Mouse (Mus musculus) granulocyte monocyte progenitor cell, adult 5-6 weeks (primary cell): ENCODE data around the gene Maml3. TPM values are rescaled to one million over a fixed set of nuclear protein-coding genes. Genes with fewer than 3 reads are reported as not detected.

Source experiments
- ATAC-seq: replicated peaks from 2 replicates; pipeline ENCODE4 v1.8.0; 2016; ENCODE audit warnings: mild to moderate bottlenecking, moderate TSS enrichment, inconsistent platforms; ENCODE audit not compliant: poor library complexity, severe bottlenecking
- total RNA-seq, 2 experiments: library from RNA; stranded (forward) in 1 of 2; stranded (reverse) in 1 of 2; fragments of 200-712, 200-1000 nt in 1 of 2; fragments of >200 nt in 1 of 2; fragmentation: Nextera tagmentation in 1 of 2; gene quantifications; 2 replicates each; pipeline ENCODE4 v1.2.3; 2014 to 2017

Gene Maml3
- total RNA-seq, 2 experiments from 2014 or later, result 4.9 to 12.3 TPM

GRCm38 (mm10) chr3:51923800-51924199, 181.1 kb downstream of the Maml3 start:
- no peak for ATAC-seq

DNA sequence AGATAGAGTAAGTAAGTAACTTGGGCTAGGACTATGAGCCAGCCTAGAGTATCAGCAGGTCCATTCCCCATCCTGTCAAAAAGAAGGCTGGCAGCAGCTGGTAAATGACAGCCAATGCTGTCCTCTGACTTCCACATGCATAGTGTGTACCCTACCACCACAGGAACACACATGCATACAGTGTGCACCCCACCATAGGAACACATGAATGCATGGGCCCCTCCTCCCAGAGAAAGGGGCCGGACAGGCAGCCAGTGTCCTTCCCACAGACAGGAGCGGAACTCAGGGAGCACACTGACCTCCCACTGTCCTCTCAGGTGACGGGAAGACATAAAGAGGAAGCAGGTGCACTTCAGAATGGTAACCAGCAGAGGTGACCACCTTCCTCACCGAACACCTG, 188.0 kb downstream of the Maml3 start:
- 0 out of 2 replicates have a peak, but pooled peaks have one; percentile 19 for ATAC-seq

- ATAC-seq, result no peak
Measured at GRCm38 (mm10) chr3:51916060-51916870, 188.6 kb downstream of the Maml3 start.

DNA sequence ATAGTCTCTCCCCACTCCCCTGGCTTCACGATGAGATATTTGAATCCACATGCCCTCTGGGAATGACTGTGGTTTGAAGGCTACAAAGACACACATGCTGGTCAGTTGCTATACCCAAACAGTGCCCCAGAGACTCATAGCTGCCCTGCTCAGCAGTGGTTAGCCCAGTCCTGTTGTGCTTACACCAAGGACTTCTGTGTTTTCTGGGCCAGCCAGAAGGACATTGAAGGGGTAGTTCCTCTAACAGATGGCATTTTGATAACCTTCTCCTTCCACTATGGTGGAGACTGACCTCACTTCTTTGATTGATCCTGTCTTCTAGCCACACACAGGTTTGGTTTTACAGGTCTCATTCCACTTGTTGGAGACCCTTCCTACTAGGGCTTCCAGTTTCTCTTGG, 189.5 kb downstream of the Maml3 start:
- peak; percentile 23; the same call in 1 of the 2 replicates for ATAC-seq

DNA sequence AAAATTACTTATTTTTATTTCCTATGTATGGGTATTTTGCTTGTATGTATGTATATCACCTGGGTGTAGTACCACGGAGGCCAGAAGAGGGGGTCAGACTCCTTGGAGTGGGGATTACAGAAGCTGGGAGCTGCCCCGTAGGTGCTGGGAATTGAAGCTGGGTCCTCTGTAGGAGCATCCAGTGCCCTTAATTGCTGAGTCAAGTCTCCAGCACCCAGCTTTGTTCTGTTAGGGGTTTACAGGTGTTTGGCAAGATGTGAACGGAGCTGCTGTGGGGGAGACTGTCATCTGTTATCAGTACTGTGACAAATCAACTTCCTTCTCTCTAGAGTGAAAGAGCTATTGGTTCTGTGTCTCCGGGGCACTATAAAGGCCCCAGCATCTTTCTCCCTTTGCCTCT, 190.0 kb downstream of the Maml3 start:
- peak; percentile 29; the same call in 1 of the 2 replicates for ATAC-seq

DNA sequence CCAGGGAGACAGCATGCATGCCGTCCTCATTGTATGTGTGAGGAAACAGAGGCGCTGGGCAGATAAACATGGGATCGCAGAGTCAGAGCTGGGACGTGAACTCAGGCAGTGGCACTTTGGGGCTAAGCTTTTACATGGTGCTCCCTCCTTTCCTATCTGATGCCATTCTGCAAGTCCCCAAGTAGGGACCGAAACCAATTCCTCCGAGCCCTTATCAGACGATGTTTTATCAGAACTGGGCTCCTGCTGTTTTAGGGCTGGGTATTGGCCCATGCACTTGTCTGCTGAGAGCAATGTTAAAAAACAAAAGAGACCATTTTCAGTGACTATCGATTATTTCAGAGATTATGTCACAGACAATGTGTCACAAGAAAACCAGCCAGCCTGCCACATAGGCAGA, 191.4 kb downstream of the Maml3 start:
- ATAC-seq, result peak; percentile 19; the same call in 1 of the 2 replicates

DNA sequence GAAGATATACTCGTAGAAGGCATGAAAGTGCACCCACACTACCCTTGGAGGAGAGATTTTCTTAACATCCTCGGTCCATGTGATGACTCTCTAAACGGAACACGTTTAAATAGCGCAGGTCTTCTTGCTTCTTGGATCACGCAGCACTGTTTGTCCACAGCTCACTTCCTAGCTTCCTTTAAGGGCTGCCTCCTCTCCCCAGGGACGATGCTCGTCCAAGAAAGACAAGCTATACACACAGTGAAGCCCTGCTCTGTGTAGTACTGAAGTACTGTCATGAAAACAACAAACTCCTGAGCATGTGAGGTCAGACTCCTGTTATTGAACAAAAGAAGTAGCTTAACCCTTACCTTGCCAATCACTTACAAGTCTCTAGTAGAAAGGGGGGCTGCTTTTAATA, 192.7 kb downstream of the Maml3 start:
- ATAC-seq, result no peak

GRCm38 (mm10) chr3:51908437-51908990, 196.4 kb downstream of the Maml3 start:
- ATAC-seq, result no peak

GRCm38 (mm10) chr3:51907113-51907860, 197.6 kb downstream of the Maml3 start:
- ATAC-seq, result no peak

- no peak for ATAC-seq
Measured at GRCm38 (mm10) chr3:51905903-51906302, 199.0 kb downstream of the Maml3 start.

DNA sequence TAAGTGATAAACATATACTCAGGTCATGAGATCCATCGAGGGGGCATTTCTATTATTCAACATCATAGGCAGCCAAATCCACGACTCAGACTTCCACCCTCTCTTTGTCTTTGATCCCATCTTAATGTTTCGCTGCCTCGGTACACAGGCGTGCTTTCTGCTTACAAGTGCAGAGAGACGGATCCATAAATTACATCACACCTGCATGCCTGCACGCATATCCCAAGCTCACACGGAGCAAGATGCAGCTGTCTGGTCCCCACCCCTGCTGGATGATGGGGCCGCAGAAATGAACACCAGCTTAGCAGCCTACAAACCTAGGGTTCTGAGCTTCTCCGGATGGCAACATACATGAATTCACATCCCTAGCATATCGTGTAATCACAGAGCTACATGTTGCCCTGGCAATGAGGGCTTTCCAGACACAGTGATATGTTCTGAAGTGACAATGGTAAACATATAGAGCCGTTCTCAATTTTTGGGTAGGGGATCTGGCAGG, 200.5 kb downstream of the Maml3 start:
- ATAC-seq, result no peak

- no peak for ATAC-seq
Measured at GRCm38 (mm10) chr3:51901151-51901550, 203.7 kb downstream of the Maml3 start.

DNA sequence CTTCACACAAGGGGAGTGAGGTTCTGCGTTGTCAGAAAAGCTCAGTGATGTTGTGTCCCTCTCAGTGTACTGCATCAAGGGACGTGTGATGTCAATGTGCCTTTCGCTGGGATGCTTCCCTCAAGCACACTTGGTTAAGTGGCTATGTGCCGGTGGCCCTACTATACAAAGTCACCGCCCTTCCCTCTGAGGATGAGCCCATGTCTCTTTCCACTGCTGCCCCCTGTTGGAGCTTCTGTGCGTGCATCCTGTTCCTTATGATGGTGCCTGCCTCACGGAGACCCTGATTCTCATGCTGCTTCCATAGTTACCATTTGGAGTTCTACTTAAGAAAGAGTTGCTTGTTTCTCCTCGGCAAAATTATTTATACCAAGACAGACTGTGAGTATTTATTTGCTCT, 210.4 kb downstream of the Maml3 start:
- peak; percentile 53; the same call in 1 of the 2 replicates for ATAC-seq

- no peak for ATAC-seq
Measured at GRCm38 (mm10) chr3:51891562-51892119, 213.2 kb downstream of the Maml3 start.

DNA sequence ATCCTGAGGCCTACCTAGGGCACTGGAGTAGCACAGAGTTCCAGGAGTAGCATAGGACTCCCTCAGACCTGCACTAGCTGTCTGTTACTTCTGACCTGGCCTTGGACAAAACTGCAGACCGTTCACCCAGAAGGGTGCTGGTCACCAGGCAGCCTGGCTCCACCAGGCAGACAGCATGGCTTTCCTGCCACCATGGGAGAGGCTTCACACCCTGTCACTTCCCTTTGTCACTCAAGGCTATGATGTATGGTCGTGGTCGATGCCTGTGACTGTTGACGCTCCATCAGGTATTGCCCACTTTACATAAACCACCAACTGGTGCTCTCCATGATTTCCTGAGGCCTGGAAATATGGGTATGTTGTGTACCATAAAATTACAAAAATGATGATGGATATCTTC, 214.7 kb downstream of the Maml3 start:
- ATAC-seq, result peak; percentile 52

DNA sequence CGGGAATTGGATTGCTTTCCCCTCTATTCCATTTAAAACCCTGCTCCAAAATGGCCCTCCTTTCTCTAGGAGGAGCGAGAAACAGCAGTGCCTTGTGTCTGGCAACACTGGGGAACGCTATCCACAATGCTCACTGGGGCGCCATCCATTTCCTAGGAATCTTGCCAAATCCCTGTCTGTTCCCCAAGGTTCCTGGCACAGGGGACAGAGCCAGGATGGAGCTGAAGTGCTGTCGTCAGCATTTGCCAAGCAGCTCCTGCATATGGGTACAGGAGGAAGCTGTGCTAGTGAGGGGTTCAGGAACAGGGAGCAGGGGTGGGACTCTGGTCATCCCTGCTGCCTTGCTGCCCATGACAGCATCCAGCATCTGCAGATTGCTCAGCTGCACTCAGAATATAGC, 215.1 kb downstream of the Maml3 start:
- ATAC-seq, result no peak

GRCm38 (mm10) chr3:51888662-51889433, 216.0 kb downstream of the Maml3 start:
- peak; percentile 25; the same call in 1 of the 2 replicates for ATAC-seq

GRCm38 (mm10) chr3:51888295-51888661, 216.6 kb downstream of the Maml3 start:
- peak; percentile 38 for ATAC-seq

GRCm38 (mm10) chr3:51885920-51886319, 219.0 kb downstream of the Maml3 start:
- ATAC-seq, result no peak

- no peak for ATAC-seq
Measured at GRCm38 (mm10) chr3:51885487-51885886, 219.4 kb downstream of the Maml3 start.
